Mouse (Mus musculus): Measurements from ENCODE around the gene Klhl26.
A peak's percentile ranks its signal among the peaks of the same experiment; 100 is the strongest.

The Klhl26 gene

GRCm38 (mm10) chr8:70477269-70477982, 658 bp upstream of the Klhl26 start:
- DNase-seq (ENCODE audit: low spot score in 2 of 2) = peak in 1 of 2 experiments; percentile 31

- no peak for DNase-seq (ENCODE audit: low spot score in 2 of 2)
Measured at GRCm38 (mm10) chr8:70471856-70472255, 4.9 kb downstream of the Klhl26 start.

- DNase-seq (ENCODE audit: low spot score in 2 of 2) = no peak
Measured at GRCm38 (mm10) chr8:70469938-70470337, 6.8 kb downstream of the Klhl26 start.

- DNase-seq (ENCODE audit: low spot score in 2 of 2) = no peak
Measured at GRCm38 (mm10) chr8:70469295-70469916, 7.4 kb downstream of the Klhl26 start.

GRCm38 (mm10) chr8:70468733-70469132, 8.0 kb downstream of the Klhl26 start:
- DNase-seq (ENCODE audit: low spot score in 2 of 2) = no peak

GRCm38 (mm10) chr8:70467907-70468306, 8.9 kb downstream of the Klhl26 start:
- DNase-seq (ENCODE audit: low spot score in 2 of 2) = no peak

- DNase-seq (ENCODE audit: low spot score in 2 of 2) = no peak
Measured at GRCm38 (mm10) chr8:70467229-70467725, 9.5 kb downstream of the Klhl26 start.

- DNase-seq (ENCODE audit: low spot score in 2 of 2) = no peak
Measured at GRCm38 (mm10) chr8:70466771-70467170, 10.0 kb downstream of the Klhl26 start.

- no peak for DNase-seq (ENCODE audit: low spot score in 2 of 2)
Measured at GRCm38 (mm10) chr8:70466305-70466704, 10.5 kb downstream of the Klhl26 start.

GRCm38 (mm10) chr8:70465701-70466100, 11.1 kb downstream of the Klhl26 start:
- DNase-seq (ENCODE audit: low spot score in 2 of 2) = no peak

GRCm38 (mm10) chr8:70464162-70464561, 12.6 kb downstream of the Klhl26 start:
- no peak for DNase-seq (ENCODE audit: low spot score in 2 of 2)

GRCm38 (mm10) chr8:70463306-70463705, 13.5 kb downstream of the Klhl26 start:
- DNase-seq (ENCODE audit: low spot score in 2 of 2) = no peak

GRCm38 (mm10) chr8:70462516-70462813, 14.3 kb downstream of the Klhl26 start:
- no peak for DNase-seq (ENCODE audit: low spot score in 2 of 2)

GRCm38 (mm10) chr8:70461765-70462515, 14.8 kb downstream of the Klhl26 start:
- DNase-seq (ENCODE audit: low spot score in 2 of 2) = no peak

- no peak for DNase-seq (ENCODE audit: low spot score in 2 of 2)
Measured at GRCm38 (mm10) chr8:70460606-70461005, 16.2 kb downstream of the Klhl26 start.

GRCm38 (mm10) chr8:70460199-70460598, 16.6 kb downstream of the Klhl26 start:
- DNase-seq (ENCODE audit: low spot score in 2 of 2) = no peak

- DNase-seq (ENCODE audit: low spot score in 2 of 2) = no peak
Measured at GRCm38 (mm10) chr8:70459636-70460035, 17.1 kb downstream of the Klhl26 start.

GRCm38 (mm10) chr8:70458462-70458861, 18.3 kb downstream of the Klhl26 start:
- DNase-seq (ENCODE audit: low spot score in 2 of 2) = no peak

GRCm38 (mm10) chr8:70457882-70458281, 18.9 kb downstream of the Klhl26 start:
- DNase-seq (ENCODE audit: low spot score in 2 of 2) = no peak

- DNase-seq (ENCODE audit: low spot score in 2 of 2) = no peak
Measured at GRCm38 (mm10) chr8:70456996-70457395, 19.8 kb downstream of the Klhl26 start.

GRCm38 (mm10) chr8:70453852-70454251, 22.9 kb downstream of the Klhl26 start:
- DNase-seq (ENCODE audit: low spot score in 2 of 2) = no peak

- no peak for DNase-seq (ENCODE audit: low spot score in 2 of 2)
Measured at GRCm38 (mm10) chr8:70452196-70452966, 24.4 kb downstream of the Klhl26 start.

Measured in spleen, postnatal 36 days (tissue).